Mouse (Mus musculus) midbrain, embryonic 12.5 days (tissue): Measurements from ENCODE around the gene Gm43064. TPM values are rescaled to one million over a fixed set of nuclear protein-coding genes. Genes with fewer than 3 reads are reported as not detected.
"Not testable (repeated sequence)": the region's sequence is repeated elsewhere in the genome, so short reads cannot be mapped to it uniquely, and the experiment has no call there.

Experiments
- ATAC-seq: fragments of 200-750 bp; cut with Nextera tagmentation; 2 replicates; pipeline ENCODE4 v1.8.0; 2017; ENCODE audit warnings: low read depth, moderate TSS enrichment, moderate library complexity; ENCODE audit not compliant: low FRiP score
- H3K27ac ChIP-seq: fragments of 300-500 bp; sonication (generic); replicated peaks from 2 replicates; pipeline ENCODE4 v1.5.1; 2016; ENCODE audit warnings: mild to moderate bottlenecking
- H3K27me3 ChIP-seq: fragments of 300-500 bp; sonication (generic); 2 replicates; pipeline ENCODE4 v1.6.1; 2016; ENCODE audit warnings: mild to moderate bottlenecking
- H3K36me3 ChIP-seq: fragments of 300-500 bp; sonication (generic); 2 replicates; pipeline ENCODE4 v1.6.1; 2016
- H3K4me1 ChIP-seq: fragments of 300-500 bp; sonication (generic); 2 replicates; pipeline ENCODE4 v1.6.1; 2016
- H3K4me2 ChIP-seq: fragments of 300-500 bp; sonication (generic); replicated peaks from 2 replicates; pipeline ENCODE4 v1.6.1; 2016; ENCODE audit warnings: mild to moderate bottlenecking, moderate library complexity
- H3K4me3 ChIP-seq: fragments of 300-500 bp; sonication (generic); 2 replicates; pipeline ENCODE4 v1.5.1; 2016; ENCODE audit warnings: mild to moderate bottlenecking
- H3K9ac ChIP-seq: fragments of 300-500 bp; sonication (generic); replicated peaks from 2 replicates; pipeline ENCODE4 v1.6.1; 2016; ENCODE audit warnings: mild to moderate bottlenecking, moderate library complexity
- H3K9me3 ChIP-seq: fragments of 300-500 bp; sonication (generic); 2 replicates; pipeline ENCODE4 v1.6.1; 2016; ENCODE audit warnings: mild to moderate bottlenecking
- WGBS: fragments of 180-500 bp; shearing (Covaris S2); methylation state at CpG from one replicate; pipeline ENCODE4 v1.1.7; 2016; 5-methylcytosine and 5-hydroxymethylcytosine counted together
- polyA plus RNA-seq: library from polyadenylated mRNA; unstranded; fragments of >200 nt; fragmentation: Nextera tagmentation; extraction: Ambion mirVana; gene quantifications from 2 replicates; pipeline ENCODE4 v1.2.1, GENCODE M21; 2016

The Gm43064 gene
- polyA plus RNA-seq, 1 experiment from 2014 or later, result not detected

DNA sequence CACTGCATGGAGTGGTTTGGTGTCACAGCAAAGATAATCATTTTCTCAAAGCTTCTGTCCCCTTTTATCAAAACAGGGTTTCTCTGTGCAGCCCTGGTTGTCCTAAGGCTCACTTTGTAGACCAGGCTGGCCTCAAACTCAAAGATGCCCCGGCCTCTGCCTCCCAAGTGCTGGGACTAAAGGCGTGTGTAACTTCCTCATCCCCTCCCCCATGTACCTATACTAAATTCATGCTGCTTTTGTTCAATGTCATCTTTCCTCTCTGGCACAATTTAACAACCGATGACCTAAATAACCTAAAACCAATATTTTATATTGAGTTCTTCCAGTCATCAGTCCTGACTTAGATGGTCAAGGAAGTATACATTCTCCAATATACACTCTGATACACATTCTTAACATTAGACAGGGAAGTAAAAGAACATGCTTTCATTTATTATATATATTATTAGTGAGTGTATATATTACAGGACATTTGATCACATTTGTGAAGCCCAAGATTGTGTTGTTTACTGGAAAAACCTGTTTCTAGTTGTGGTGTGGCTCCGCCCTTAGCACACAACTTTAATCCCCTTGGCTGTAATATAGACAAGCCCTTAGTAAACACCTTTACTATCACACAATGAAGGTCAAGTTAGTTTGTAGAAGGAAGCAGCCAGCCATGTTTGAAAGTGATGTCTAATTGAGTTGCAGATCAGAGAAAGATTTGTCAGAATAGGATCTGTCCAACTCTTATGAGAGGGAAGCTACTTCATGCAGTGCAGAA lies 26.3 kb upstream of the Gm43064 start:
- Histone ChIP-seq H3K4me2 (no peak overlapping the region), H3K9ac (no peak overlapping the region), H3K9me3 (no peaks in the 10 kb centered on the region), H3K27ac (no peak overlapping the region), H3K36me3 (no peaks in the 10 kb centered on the region), H3K4me1 (0 out of 2 replicates have a peak, but pooled peaks cover 2% of the 10 kb centered on the region), H3K27me3 (no peaks in the 10 kb centered on the region), H3K4me3 (no peak overlapping the region)
- 94% methylated on average over 4 of the region's 4 CpGs for WGBS
- no peak for ATAC-seq

DNA sequence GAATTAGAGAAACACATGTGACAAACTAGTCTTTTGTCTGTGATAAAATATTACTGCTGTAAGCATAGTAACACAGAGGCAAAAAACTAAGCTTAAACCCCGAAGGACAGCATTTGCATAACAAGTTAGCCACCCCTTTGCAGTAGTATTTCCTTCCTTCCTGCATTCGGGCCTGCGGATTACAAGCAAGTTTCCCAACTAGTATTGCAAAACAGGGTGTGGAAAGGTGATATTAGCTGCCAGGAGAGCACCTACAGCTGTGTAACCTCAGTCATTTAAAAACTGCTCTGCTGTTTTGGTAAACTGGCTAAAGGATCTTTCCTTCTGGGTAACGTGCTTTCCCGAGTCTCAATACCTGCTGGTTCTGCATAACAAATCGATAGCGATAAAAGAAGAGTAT lies 22.1 kb upstream of the Gm43064 start:
- 68% methylated on average over 7 of the region's 7 CpGs for WGBS
- Histone ChIP-seq H3K36me3 (no peaks in the 10 kb centered on the region), H3K27me3 (no peaks in the 10 kb centered on the region), H3K4me3 (no peak overlapping the region), H3K4me1 (peaks cover 19% of the 10 kb centered on the region), H3K4me2 (no peak overlapping the region), H3K27ac (no peak overlapping the region), H3K9ac (no peak overlapping the region), H3K9me3 (no peaks in the 10 kb centered on the region)
- no peak for ATAC-seq

DNA sequence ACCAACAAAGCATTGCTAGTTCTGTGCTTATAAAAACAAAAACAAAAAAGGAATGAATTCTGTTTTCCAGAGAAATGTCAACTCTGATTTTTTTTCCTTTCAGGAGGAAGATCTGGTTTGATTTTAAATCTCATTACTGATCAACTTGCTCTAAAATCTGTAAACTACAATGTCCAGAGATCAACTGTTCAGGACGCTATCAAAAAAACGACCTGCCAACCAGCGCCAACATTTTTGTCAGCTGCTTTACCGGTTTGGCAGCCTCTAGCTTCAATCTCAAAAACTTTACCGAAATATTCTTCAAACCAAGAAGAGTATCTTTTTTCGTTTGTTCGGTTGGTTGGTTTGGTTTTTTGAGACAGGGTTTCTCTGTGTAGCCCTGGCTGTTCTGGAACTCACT lies 20.3 kb upstream of the Gm43064 start:
- 86% methylated on average over 7 of the region's 7 CpGs for WGBS
- Histone ChIP-seq H3K27me3 (no peaks in the 10 kb centered on the region), H3K9ac (no peak overlapping the region), H3K9me3 (no peaks in the 10 kb centered on the region), H3K4me3 (no peak overlapping the region), H3K27ac (no peak overlapping the region), H3K4me1 (peaks cover 19% of the 10 kb centered on the region), H3K4me2 (peak overlapping the region; percentile 88), H3K36me3 (no peaks in the 10 kb centered on the region)
- ATAC-seq, result no peak

DNA sequence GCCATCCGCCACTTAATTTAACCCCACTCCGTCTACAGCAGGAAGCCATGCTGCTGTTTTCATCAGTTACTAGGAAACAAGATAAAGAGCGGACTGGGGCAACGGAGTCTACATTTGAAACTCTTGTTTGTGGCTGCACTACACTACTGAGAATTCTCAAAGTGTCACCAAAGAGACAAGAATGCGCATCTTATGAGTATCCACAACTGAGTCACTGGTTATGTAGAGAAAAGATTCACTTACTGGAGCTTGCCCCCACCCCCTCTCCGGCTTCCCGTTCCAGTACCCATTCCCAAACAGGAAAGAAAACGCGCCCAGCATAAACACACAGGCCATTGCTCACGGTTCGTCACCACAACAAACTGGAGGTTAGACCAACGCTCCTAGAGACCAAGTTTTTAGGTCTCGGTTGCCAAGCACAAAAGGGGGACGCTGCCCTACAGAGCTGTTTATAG lies 19.5 kb upstream of the Gm43064 start:
- Histone ChIP-seq H3K9ac (peak overlapping the region; percentile 96), H3K27ac (peak overlapping the region; percentile 87), H3K4me1 (peaks cover 19% of the 10 kb centered on the region), H3K9me3 (no peaks in the 10 kb centered on the region), H3K36me3 (no peaks in the 10 kb centered on the region), H3K4me2 (peak overlapping the region; percentile 88), H3K27me3 (no peaks in the 10 kb centered on the region), H3K4me3 (peak overlapping the region; percentile 97)
- WGBS, result 2% methylated on average over 14 of the region's 14 CpGs
- no peak for ATAC-seq

DNA sequence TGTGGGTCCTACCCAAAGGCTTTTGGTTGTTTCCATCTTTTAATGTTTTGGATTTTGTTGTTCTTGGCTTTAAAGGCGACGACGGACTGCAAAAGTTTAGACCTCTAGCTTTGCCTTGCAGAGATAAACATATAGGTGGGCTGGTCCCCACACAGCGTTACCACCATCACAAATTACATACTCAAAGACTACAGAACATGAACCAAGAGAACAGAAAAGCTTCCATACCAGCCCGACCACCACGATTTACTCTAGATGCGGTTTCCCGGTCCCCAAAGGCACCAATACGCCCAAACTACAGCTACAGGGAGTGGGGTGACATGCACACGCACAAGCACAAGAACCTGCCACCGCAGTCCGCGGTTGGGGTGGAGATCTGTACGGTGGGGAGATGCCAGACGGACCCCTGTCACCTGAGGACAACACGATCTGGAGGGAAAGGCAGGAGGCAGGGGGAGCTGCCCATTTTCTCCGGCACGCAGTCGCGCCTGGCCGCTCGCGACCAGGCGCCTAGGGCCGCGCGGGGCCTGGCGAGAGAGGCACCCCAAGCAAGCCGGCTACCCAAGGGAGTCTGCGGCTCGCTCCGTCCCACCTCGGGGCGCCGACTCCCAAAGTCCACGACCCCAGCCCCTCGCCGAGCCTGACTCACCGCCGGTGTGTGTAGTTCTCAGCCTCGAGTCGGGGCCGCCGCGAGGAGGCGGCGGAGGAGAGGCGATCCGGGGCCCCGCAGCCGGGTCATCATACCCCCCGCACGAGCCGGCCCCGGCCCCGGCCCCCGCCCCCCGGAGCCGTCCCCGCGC lies 18.8 kb upstream of the Gm43064 start:
- under 1% methylated on average over 42 of the region's 61 CpGs for WGBS
- peak; percentile 88 for ATAC-seq

DNA sequence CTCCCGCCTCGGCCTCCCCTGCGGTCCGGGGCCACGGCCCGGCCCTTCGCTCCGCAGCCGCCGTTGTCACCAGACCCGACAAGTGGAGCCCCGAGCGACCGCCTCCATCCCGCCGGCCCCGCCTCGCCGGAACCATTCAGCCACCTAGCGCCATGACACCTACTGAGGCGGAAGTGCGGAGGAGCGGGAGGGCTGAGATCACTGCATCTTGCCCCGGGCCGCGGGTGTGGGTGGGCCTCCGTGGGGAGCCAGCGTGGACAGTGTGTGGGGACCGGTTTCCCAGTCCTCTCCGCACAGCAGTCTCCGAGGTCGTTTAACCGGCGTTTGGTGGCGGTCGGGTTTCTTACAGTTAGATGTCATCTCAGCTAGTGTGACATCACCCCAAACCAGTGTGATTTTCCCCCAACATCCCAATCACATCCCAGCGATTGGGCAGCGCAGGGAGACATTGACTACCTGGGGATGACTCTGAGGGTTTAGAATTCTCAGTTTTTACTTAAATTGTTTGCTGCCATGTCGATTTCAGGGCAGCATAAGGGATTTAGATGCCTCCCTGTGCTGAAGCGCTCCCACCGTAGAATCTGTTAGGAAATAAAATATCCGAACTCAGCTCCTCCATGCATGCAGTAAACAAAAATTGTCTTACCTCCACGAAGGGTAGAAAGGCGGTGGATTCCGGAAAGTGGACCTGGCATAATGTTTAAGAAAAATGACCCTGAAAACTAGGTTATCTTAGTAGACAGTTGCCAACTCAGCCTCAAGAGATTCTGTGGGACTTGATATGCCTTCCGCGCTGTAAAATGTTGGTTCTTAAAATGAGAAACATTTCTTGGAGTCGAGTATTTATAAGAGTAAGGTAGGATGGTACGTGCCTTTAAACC lies 17.9 kb upstream of the Gm43064 start, which contains the start of gene Hipk1:
Hipk1 (minus strand) TSS at position 334 of the 881 bp plus-strand sequence.
- ATAC-seq, result peak; percentile 96
- 9% methylated on average over 49 of the region's 49 CpGs for WGBS

More for the DNA sequence above, 18.8 kb upstream of the Gm43064 start:
- Histone ChIP-seq H3K9ac (peak overlapping the region; percentile 96), H3K4me2 (peak overlapping the region; percentile 88), H3K4me1 (peaks cover 19% of the 10 kb centered on the region), H3K27me3 (no peaks in the 10 kb centered on the region), H3K36me3 (no peaks in the 10 kb centered on the region), H3K4me3 (peak overlapping the region; percentile 97), H3K9me3 (no peaks in the 10 kb centered on the region), H3K27ac (peak overlapping the region; percentile 87)

DNA sequence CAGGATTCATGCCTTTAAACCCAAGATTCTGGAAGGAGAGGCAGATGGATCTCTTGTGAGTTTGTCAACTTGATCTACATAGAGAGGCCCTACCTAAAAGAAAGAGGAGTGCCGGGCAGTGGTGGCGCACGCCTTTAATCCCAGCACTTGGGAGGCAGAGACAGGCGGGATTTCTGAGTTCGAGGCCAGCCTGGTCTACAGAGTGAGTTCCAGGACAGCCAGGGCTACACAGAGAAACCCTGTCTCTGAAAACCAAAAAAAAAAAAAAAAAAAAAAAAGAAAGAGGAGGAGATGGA lies 17.3 kb upstream of the Gm43064 start:
- not testable (repeated sequence) for H3K27ac ChIP-seq, ATAC-seq
- WGBS, result 82% methylated on average over 5 of the region's 5 CpGs

More for the DNA sequence above, 17.9 kb upstream of the Gm43064 start, which contains the start of gene Hipk1:
- no peaks in the 10 kb centered on the region for H3K9me3 ChIP-seq
- H3K4me2 ChIP-seq, result peak within 1 kb of the TSS; percentile 88
- no peaks in the 10 kb centered on the region for H3K27me3 ChIP-seq
- peak within 1 kb of the TSS; percentile 96 for H3K9ac ChIP-seq
- H3K4me1 ChIP-seq, result peaks cover 19% of the 10 kb centered on the region
- H3K4me3 ChIP-seq, result peak within 1 kb of the TSS; percentile 97
- H3K27ac ChIP-seq, result peak within 1 kb of the TSS; percentile 87
- H3K36me3 ChIP-seq, result no peaks in the 10 kb centered on the region

DNA sequence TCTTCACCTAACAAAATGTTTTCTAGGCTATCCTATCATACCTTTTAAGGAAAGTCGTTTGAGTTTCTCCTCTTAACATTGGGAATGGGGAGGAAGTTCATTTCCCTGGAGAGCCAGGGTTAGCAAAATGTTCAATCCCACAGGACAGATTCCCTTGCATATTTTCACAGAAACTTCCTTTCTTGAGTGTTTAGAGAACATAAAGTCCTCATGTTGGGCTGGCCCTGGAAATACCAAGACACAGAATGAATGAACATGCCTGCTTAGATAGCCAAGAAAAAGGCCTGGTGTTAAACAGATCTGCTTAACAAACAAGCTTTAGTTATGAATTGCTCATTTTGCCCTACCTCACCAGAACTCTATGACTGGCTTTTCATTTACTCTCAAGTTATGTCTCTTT lies 16.8 kb upstream of the Gm43064 start:
- H3K9ac ChIP-seq, result no peak overlapping the region
- no peak for ATAC-seq
- peaks cover 19% of the 10 kb centered on the region for H3K4me1 ChIP-seq
- no peaks in the 10 kb centered on the region for H3K9me3 ChIP-seq
- H3K4me2 ChIP-seq, result no peak overlapping the region
- no peaks in the 10 kb centered on the region for H3K36me3 ChIP-seq
- no peak overlapping the region for H3K27ac ChIP-seq
- 83% methylated on average over 1 of the region's 1 CpGs for WGBS
- no peaks in the 10 kb centered on the region for H3K27me3 ChIP-seq
- H3K4me3 ChIP-seq, result no peak overlapping the region

More for the DNA sequence above, 17.3 kb upstream of the Gm43064 start:
- Histone ChIP-seq H3K4me2 (peak overlapping the region; percentile 88; the same call in 1 of the 2 replicates), H3K4me1 (peaks cover 19% of the 10 kb centered on the region)
- H3K27me3 ChIP-seq, H3K9ac ChIP-seq, H3K4me3 ChIP-seq, H3K9me3 ChIP-seq, H3K36me3 ChIP-seq: not testable (repeated sequence)

DNA sequence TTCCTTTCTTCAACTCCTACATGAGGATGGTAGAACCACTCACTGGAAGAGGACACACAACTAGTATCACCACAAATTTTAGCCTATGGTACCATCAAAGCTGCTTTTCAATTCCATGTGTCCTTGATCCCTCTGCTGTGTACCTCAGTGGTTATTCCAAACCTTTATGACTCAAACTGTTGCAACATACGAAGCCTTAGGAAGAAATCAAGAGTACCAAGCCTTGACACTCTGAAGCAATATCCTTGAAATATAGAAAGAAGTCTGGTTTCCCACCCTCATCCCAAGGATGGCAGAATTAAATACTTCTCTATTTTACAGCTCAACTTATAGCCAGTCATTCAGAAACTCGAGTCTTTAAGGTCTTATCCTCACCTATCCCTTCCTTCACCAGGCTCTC lies 13.0 kb upstream of the Gm43064 start:
- no peak overlapping the region for H3K9ac ChIP-seq
- no peaks in the 10 kb centered on the region for H3K27me3 ChIP-seq

DNA sequence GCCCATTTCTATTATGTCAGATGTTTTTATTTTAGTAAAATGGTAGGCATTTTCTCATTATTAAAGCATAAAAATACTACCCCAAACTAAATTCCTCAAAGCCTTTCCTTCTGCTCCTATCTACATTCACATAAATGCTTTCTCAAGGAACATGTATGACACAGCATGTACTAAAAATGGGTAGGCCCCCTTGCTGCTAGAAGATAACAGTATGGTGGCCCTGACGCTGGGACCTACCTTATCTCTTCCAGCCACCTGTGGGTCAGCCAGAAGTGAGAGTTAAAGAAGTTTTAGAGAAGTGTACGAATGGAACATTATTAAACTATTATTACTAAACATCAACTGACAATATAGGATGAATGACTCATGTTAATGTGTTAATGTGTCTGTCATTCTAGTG lies 9.9 kb upstream of the Gm43064 start:
- Histone ChIP-seq H3K9ac (no peak overlapping the region), H3K4me1 (no peaks in the 10 kb centered on the region), H3K9me3 (no peaks in the 10 kb centered on the region), H3K4me2 (no peak overlapping the region), H3K36me3 (peaks cover 22% of the 10 kb centered on the region), H3K27me3 (no peaks in the 10 kb centered on the region), H3K27ac (no peak overlapping the region), H3K4me3 (no peak overlapping the region)
- no peak for ATAC-seq
- WGBS, result 87% methylated on average over 2 of the region's 2 CpGs

More for the DNA sequence above, 13.0 kb upstream of the Gm43064 start:
- WGBS, result 69% methylated on average over 2 of the region's 2 CpGs
- ATAC-seq, result no peak
- Histone ChIP-seq H3K27ac (no peak overlapping the region), H3K4me2 (no peak overlapping the region), H3K4me3 (no peak overlapping the region), H3K9me3 (no peaks in the 10 kb centered on the region), H3K36me3 (no peaks in the 10 kb centered on the region), H3K4me1 (0 out of 2 replicates have a peak, but pooled peaks cover 3% of the 10 kb centered on the region)

DNA sequence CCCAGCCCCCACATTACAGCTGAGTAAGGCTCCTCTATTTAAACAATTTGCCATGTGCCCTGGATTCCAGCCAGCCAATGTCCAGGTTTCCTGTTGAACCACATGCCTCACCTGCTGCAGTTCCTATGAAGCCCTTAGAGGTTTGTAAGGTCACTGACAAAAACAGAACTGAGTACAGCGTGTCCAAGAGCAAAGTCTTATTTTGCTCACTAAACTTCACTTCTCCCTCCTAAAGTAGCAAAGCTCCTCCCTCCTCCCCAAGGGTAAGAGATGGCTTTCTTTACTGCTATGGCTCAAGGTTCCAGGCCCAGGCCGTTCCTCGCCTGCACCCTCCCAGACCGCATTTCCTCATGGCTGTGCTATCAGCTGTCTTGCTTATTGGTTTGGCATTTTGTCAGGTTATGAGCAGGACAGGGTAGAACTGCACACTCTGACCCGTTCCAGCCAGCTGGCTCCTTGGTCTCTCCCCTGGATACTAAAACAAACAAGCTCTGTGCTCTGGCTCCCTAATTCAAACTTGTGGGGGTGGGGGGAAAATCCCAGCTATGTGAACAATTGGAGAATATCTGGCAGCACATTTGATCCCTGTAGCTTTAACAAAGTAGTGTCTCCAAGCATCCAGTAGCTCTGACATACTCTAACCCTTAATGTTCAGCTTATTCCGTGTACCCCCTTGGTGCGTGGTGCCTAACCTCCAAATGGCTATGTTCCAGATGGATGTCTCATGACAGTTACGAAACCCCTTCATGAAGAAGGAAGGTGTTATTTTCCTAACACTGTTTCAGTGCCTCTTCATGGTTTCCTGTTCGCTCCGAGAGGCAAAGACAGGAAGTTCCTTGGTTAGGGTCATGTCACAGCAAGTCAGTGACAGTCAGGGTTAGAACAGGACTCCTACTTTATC lies 7.5 kb upstream of the Gm43064 start:
- Histone ChIP-seq H3K9ac (no peak overlapping the region), H3K4me1 (no peaks in the 10 kb centered on the region), H3K4me3 (no peak overlapping the region), H3K9me3 (no peaks in the 10 kb centered on the region), H3K36me3 (peaks cover 35% of the 10 kb centered on the region), H3K27me3 (no peaks in the 10 kb centered on the region), H3K27ac (no peak overlapping the region), H3K4me2 (no peak overlapping the region)
- WGBS, result 82% methylated on average over 10 of the region's 10 CpGs
- ATAC-seq, result no peak
